Mouse (Mus musculus): ENCODE measurements around the gene Hist1h2ad.
"Not testable (repeated sequence)": the region's sequence is repeated elsewhere in the genome, so short reads cannot be mapped to it uniquely, and the experiment has no call there.

DNA sequence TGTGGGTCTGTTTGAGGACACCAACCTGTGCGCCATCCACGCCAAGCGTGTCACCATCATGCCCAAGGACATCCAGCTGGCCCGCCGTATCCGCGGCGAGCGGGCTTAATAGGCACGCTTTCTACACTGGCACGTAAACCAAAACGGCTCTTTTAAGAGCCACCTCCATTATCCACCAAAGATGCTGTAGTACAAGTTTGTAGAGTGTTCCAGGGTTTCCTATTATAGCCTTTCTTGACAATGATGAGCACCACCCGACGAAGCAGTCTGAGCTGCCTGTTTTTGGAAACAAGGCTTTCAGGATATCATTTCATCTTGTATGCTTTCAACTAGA is 29.4 kb upstream of the Hist1h2ad start:
- TF ChIP-seq EP300, CTCF (IDR thresholded peaks at IDR 0.05; ENCODE audit: low read depth): not testable (repeated sequence)
